Mouse (Mus musculus): ENCODE results near the gene Colq.
A peak's percentile ranks its signal among the peaks of the same experiment; 100 is the strongest.
"Not testable (repeated sequence)": the region's sequence is repeated elsewhere in the genome, so short reads cannot be mapped to it uniquely, and the experiment has no call there.

Gene Colq

DNA sequence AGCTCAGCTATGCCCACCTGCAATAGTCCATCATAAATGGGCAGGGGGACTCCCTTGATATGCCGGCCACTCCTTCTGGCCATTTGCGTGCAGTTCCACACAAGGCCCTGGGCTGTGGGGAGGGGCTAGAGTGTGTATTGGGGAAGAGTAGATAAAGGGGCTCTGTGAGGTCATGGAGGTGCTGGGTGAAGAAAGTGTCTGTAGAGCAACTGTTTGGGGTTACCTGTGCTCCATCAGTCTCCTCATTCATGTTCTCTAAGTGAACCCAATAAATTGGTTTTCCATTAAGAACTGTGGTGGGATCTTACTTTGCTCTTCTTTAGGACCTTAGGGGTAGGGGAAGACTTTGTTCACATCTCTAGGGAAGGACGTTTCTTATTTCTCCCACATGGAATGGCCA, at the start of gene Colq:
Gene Colq (minus strand): TSS at position 101 of the 400 bp plus-strand sequence.
- DNase-seq (ENCODE audit: low spot score in 2 of 2), result no peak

DNA sequence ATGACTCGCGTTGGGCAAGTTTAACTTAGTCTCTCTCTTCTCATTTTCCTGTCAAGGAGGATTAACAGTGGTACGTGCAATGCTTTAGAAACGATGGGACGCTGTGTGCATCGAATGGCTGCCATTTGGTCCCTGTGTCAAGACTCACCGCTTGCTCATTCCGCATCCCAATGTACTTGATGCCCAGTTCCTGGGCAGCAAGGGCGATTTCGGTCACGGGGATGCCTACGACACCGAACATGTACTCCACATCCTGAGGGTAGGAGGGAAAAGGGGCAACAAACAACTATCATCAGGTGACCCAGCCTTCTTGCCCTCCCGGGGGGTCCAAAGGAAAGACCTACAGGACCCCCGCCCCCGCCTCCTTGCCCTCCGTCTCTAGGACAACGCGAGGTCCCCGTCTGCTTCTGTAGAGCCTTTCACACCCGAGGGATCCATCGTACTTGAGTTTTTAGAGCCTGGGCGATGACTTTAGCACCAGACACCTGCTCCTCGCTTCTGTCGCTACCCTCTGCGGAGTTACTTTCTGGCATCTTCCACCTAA, 49.3 kb upstream of the Colq start, which contains the start of gene Gm49387:
Gene Gm49387 (minus strand): TSS at position 533 of the 544 bp plus-strand sequence.
- DNase-seq (ENCODE audit: low spot score in 2 of 2), result no peak

DNA sequence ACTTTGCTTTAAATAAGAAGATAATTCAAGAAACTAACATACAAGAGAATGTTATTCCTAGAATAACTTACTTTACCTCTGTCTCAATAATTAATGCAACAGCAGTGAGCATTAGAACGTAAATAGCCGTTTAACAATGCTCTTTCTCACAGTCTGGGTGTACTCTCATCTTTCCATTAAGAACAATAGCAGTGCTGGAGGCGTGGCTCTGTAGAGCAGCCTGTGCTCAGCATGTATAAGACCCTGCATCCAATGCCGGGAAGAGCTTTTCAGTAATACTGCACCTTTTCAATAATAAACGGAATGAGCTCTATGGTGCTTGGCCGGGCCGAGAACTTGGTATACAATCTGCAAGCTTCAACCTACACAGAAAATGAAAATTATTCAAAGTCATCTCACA, 39.5 kb upstream of the Colq start:
- DNase-seq (ENCODE audit: low spot score in 2 of 2), result no peak

DNA sequence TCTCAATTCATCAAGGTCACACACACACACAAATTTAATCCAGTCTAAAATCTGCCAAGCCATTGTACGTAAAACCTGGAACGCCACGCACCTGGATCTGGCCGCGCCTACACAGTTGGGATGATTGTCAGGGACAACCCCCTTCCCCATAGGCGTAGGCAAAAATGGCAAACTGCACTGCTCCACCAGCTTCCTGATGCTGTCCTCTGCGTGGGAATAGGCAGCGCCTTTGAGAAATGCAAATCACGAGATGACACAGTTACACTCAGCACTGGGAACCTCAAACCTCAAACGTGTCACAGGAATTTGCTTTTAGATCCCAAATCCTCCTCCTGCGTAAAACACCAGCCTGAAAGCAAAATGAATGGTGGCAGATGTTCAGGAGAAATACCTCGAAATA, 31.6 kb upstream of the Colq start:
- peak; percentile 41 to 47 for DNase-seq (ENCODE audit: low spot score in 2 of 2)

DNA sequence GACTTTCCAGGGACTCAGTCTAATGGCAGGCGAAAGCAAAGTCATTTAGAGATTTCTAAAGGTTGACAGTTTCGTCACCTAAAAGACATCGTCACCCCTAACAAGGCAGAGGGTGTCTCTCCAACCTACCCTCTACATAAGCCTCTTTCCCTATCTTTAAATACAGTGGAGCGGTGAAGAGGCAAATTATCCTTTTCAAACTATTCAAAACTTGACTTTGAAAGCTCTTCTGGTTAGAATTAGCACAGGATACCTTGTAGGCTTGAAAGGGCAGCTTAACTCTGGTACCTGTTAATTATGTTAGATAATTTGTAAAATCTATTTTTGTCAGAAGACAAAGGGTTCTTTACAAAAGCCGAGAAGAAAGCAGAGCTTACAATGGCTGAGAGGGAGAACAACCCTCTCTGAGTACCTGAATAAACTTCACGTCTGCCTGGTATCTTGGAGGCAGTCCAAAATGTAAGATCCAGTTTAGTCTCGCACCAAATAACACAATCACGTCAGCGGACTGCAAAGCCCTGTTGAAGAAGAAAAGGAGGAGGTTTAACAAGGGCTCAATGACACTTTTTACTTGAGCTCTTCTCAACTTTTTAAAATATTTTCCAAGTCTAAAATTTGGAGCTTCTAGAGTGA, 29.6 kb upstream of the Colq start:
- no peak for DNase-seq (ENCODE audit: low spot score in 2 of 2)

DNA sequence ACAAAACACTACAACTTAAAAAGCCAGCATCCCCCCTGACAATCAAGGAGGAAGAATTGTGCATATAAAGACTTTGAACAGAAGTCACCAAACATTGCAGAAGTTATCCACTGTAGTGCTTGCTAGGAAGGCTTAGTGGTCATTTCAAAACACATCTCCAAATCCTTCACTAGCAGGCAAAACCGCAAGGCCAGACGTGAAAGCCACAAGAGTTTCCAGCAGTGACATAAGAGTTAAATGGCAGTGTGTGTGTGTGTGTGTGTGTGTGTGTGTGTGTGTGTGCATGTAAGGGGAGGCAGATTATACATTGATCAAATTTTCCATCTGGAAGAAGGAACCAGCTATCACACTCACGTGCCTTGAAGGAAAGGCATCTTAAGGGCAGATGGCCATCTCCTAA, 26.9 kb upstream of the Colq start:
- no peak for DNase-seq (ENCODE audit: low spot score in 2 of 2)

DNA sequence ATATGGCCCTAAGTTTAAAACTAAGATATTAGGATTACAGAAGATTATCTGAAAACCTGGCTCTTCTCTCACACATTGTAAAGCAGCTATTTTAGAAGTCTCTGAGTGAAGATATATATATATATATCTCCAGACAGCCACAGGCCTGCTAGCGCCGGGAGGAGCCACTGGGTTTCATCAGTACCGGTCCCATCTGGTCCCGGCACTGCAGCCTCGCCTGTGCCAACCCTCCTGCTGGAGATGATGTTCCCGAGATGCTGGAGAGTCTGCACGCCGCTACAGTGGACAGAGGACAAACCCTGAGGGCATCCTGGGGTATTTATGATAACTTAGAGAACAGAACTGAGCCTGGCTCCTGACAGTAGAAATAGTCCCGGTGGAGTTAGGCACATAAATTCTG, 26.1 kb upstream of the Colq start:
- DNase-seq (ENCODE audit: low spot score in 2 of 2), result peak in 1 of 2 experiments; percentile 40

DNA sequence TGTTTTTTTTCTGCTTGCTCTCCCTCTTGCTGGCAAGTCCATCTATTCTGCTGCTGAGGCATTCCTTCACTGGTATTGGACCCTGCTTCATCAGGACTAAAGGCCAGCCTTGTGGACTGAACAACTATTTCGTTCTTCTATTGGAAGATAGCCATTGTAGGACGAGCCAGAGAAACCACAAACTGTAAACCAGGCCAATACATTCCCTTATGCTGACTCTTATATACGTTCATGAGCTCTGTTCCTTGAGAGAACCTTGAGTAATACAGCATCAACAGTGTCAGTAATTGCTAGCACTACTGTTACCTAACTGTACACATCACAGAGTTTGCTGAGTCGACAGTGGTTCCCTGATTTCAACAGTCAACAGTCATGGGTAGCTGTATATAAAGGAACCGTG, 22.5 kb upstream of the Colq start:
- no peak for DNase-seq (ENCODE audit: low spot score in 2 of 2)

DNA sequence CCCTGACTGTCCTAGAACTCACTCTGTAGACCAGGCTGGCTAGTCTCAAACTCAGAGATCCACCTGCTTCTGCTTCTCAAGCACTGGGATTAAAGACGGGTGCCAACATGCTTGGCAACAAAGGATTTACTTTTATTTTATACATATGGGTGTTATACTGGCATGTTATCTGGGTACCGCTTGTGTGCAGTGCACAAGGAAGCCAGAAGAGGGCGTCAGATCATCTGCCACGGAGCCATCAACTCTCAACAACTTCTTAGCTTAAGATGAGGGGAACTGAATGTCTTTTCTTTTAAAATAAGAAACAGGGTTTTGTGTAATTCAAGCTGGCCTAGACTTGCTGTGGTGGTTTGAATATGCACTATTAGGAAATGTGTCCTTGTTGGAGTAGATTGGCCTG, 20.8 kb upstream of the Colq start:
- no peak for DNase-seq (ENCODE audit: low spot score in 2 of 2)

DNA sequence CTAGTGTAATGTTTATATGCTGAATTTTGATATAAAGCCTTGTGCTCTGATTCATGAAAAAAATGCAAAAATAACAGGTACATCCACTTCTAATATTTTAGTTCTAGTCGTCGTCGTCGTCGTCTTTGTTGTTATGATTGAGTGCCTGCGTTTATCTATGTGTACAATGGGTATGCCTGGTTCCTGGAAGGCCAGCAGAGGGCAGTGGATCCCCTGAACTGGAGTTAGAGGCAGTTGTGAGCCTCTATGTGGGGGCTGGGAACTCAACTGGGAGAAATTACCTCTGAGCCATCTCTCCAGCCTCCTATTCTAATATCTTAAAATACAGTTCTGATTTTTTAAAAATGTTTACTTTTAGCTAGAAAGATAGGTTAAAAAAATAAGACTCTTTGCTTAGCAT, 14.4 kb upstream of the Colq start:
- DNase-seq (ENCODE audit: low spot score in 2 of 2), result no peak

DNA sequence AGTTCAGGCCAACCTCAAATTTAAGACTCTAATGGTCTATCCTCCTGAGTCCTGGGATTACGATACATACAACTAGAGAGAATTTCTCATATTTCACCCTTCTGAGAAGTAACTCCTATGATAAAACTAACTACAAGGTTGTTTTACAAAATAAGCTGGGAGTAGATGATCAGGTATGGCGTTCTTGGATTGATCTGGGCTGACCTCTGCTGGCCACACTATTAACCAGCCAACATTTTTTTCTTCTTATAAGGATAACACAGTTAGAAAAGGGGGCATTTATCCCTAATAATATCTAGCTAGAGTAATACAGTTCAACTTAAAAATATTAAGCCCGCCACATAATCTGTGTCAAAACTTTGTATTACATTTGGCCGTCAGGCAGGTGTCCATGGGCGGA, 13.8 kb upstream of the Colq start:
- DNase-seq (ENCODE audit: low spot score in 2 of 2), result no peak

DNA sequence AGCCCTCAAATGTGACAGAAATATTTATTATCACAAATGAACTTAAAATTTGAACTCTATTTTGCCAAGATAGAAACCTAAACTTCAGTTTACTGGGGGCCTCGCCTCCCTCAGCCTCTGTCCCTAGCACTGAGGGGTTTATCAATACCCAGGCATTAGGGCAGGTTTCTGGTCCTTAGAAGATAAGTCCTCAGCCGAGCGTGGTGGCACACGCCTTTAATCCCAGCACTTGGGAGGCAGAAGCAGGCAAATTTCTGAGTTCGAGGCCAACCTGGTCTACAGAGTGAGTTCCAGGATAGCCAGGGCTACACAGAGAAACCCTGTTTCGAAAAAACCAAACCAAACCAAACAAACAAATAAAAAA, 11.5 kb upstream of the Colq start:
- DNase-seq (ENCODE audit: low spot score in 2 of 2), result not testable (repeated sequence)

DNA sequence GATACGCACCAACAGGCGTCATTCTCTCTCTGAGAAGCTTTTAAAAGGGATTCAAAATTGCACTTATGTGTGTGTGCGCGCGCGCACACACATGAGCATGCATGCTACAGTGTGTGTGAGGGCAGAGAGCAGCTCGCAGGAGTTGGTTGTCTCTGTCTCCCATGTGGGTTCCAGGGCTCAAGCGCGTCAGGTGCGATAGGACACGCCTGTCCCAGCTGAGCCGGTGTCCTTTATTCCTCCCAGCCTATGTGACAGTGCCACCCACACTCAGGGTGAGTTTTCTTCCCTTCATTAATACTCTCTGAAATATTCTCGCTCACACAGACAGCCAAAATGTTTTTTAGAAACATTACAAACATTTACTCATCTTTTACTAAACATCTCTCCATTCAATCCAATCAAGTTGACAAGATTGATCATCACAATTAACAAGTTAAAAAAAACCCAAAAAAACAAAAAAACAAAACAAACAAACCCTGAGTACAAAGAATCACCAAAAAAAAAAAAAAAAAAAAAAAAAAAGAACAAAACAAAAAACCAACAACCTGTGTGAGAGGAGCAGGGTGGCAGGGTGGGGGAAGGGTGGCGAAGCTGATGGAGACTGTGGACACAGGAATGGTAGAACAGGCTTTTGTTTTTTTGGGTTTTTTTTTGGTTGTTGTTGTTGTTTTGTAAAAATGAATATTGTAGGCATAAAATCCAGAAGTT, 10.9 kb upstream of the Colq start:
- DNase-seq (ENCODE audit: low spot score in 2 of 2), result no peak

DNA sequence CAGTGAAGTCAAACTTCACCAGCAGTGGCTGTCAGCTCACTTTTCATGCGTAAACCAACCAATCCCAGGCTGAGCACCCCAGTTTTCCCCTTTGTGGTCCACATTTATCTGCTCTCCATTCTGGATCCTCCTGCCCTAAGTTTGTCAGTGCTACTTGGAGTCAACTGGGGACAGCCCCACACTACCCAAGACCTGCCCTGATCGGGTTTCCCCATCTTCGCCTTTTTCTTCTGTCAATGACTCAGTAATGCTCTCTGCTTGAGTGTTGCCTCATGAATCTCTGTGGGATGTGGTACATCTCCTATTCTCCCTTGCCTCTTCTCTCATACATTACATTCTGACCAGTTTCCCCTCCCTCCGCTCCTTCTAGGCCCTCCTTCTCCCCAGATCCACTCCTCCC, 6.3 kb upstream of the Colq start:
- DNase-seq (ENCODE audit: low spot score in 2 of 2), result no peak

DNA sequence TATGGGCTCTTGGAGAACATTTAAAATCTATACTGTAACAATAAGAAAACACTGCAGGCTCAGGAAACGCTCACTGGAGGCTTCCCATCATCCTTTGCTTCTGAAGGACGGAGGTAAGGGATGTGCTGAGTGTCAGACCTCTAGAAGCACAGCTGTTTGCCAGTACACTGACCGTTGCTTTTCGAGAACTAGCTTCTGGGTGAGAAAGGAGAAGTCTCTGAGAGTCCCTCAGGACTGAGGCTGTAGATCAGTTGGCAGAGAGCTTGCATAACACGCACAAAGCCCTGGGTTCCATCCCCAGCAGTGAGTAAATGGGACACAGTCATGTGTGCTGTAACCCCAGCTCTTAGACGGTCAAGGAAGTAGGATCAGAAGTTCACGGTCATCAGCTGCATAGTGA, 5.3 kb upstream of the Colq start:
- no peak for DNase-seq (ENCODE audit: low spot score in 2 of 2)

DNA sequence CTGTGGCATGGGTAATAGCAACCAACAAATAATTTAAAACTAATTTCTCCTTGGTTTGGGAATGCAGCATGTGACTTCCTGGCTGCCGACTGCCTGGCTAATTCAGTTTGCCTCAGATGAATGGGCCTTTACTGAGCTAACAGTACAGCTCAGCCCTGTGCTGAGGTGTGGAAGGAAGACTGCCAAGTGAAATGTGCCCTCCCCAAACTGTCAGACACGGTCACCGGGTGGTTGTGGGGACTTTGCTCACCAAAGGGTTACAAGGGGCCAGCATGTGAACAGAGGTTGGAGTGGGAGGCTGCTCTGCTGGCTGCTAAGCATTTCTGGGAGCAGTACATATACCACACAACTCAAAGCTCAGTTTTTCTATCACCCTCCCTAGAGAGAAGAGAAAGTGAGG, 3.5 kb upstream of the Colq start:
- DNase-seq (ENCODE audit: low spot score in 2 of 2), result no peak

DNA sequence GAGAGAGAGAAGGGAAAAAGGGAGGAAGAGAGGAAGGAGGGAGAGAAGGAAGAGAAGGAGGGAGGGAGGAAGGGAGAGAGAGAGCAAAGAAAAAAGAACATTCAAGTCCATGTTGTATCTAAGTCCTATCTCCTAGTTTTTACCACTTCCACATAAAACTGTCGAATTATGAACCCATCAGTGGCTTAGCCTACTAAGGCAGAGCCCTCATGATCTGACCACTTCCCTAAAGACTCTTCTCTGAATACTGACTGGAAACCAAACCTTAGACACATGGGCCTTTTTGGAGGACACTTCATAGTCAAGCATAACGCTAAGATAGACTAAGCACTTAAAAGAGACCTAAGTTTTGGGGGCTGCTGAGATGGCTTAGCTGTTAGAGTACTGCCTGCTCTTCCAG, 1.9 kb upstream of the Colq start:
- DNase-seq (ENCODE audit: low spot score in 2 of 2), result no peak

DNA sequence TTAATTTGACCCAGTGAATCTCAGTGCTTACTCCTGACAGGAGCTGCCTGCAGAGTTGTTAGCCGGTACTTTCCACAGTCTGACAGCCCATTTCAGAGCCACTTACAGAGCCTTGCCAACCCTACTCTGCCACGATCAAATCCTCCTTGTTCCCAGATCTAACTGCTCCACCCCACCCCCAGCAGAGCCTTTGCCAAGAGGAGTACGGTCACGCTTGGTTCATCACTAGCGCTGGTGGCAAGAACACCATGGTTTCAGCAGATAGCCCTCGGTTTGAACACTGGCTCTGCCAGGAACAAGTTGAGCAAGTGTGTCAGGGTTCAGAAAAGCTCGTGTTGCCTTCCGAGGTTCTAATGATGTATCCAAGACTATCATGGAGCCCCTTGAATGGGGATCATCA, 4.7 kb downstream of the Colq start:
- no peak for DNase-seq (ENCODE audit: low spot score in 2 of 2)

DNA sequence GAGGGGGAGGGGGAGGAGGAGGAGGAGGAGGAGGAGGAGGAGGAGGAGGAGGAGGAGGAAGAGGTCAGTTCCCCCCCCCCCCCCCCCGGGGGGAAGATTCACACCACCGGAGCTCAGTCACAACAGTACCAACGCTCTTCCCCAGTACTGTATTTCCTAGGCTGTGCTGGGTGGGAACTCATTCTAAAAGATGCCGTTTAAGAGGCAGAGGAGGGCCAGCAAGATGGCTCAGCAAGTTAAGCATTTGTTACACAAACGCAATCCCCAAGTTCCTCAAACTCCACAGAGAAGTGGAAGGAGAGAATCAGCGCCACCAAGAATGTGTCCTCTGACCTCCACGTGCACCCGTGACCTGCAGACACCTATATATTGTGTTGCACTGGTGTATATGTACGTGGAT, 8.1 kb downstream of the Colq start:
- DNase-seq (ENCODE audit: low spot score in 2 of 2), result no peak

DNA sequence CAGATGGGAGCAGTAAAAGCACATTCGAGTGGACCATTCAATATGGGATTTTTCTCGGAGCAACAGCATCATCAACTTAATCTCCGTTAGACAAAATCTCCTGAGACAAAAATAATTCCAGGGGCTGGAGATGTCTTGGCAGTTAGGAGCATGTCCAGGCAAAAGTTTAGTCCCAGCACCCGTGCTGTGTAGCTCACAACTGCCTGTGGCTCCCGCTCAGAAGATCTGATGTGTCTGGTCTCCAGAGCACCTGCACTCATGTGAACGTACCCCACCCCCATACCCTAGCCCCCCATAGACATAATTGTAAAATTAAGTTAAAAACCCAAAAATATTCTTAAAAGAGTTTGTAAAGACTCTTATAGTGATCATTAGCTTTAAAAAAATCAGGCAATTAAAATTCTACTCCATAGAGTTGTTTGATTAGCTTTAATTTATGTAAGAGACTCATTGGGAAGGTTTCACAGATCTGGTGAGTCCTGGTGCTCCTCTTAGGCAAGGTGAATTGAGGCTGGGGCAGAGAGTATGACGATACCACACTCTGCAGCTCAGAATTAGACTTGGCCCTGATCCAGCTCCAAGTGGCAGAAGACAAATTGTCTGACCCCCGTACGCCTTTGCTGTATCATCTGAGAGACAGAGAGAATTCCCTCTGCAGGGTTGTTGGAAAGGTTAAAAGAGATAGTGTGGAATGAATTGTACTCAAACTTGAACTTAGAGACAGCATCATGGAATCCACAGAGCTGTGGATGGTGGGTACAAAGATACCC, 13.0 kb downstream of the Colq start:
- no peak for DNase-seq (ENCODE audit: low spot score in 2 of 2)

DNA sequence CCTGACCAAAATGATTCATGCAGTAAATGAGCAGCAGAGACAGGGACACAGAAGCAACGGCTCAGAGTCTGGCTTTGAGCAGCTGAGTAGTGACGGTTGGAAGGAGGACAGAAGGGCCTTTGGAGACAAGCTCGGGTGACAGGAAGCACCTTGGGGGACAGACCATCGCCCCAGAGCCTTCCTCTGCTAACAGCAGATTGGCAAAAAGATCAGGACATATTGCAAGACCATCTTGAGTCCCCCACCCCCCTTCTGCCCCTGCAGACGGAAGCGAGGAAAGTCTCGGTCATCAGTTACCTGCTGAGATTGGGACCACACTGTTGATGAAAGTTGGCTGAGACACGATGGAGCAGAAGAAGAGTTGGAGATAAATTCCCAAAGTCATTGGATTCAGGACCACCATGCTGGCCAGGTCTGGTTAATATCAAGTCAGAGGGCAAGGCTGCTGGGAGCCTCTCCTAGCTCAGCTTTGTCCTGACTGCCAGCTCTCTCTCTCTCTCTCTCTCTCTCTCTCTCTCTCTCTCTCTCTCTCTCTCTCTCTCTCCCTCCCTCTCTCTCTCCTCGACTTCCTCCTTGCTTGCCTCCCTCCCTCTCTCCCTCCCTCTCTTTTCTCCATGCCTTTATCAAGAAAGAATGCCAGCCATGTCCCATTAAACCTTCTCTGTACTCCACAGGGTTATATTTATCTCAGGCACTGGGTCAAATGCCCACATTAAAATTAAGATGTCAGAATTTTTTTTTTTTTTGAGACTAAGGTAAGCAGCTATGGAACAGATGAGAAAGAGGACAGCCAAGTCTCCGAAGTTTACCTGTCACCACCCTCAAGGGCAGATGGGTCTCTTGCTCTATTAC, 14.1 kb downstream of the Colq start:
- DNase-seq (ENCODE audit: low spot score in 2 of 2), result no peak

DNA sequence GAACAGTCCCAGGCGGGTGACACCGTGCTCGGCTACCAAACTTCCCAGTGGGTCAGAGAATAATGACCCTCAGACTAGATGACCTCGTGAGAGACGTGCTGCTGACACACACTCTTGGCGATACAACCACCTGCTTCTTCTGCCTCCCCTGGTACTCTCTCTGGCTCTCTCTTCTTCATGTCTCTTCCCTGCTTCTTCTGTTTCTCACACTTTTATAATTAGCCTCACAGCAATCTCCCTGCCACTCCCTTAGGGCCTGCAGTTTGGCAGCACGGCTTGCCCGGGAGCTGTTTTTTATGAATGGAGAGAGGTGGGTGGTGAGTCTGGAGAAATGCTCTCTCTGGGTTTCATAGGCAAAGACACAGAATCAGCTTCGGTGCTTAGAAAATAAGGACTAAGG, 15.3 kb downstream of the Colq start:
- DNase-seq (ENCODE audit: low spot score in 2 of 2), result peak; percentile 62 to 70

All from right cerebral cortex, postnatal 10 days (tissue).